Mouse (Mus musculus) limb, embryonic 12.5 days (tissue): ENCODE data around the gene Tspear. TPM values are rescaled to one million over a fixed set of nuclear protein-coding genes. Genes with fewer than 3 reads are reported as not detected.
"Not testable (repeated sequence)": the region's sequence is repeated elsewhere in the genome, so short reads cannot be mapped to it uniquely, and the experiment has no call there.

Experiments used
- ATAC-seq: fragments of 200-750 bp; cut with Nextera tagmentation; 2 replicates; pipeline ENCODE4 v1.8.0; 2017; ENCODE audit warnings: low read depth, moderate TSS enrichment; ENCODE audit not compliant: insufficient number of reproducible peaks, insufficient read depth, low FRiP score, low TSS enrichment
- H3K27ac ChIP-seq: fragments of 300-500 bp; sonication (generic); 2 replicates; pipeline ENCODE4 v1.5.1; 2016; ENCODE audit warnings: mild to moderate bottlenecking, moderate library complexity
- H3K27me3 ChIP-seq: fragments of 300-500 bp; sonication (generic); 2 replicates; pipeline ENCODE4 v1.6.1; 2016; ENCODE audit warnings: mild to moderate bottlenecking, moderate library complexity
- H3K36me3 ChIP-seq: fragments of 300-500 bp; sonication (generic); 2 replicates; pipeline ENCODE4 v1.6.1; 2016; ENCODE audit warnings: mild to moderate bottlenecking, moderate library complexity
- H3K4me1 ChIP-seq: fragments of 300-500 bp; sonication (generic); replicated peaks from 2 replicates; pipeline ENCODE4 v1.6.1; 2016
- H3K4me2 ChIP-seq: fragments of 300-500 bp; sonication (generic); 2 replicates; pipeline ENCODE4 v1.6.1; 2016; ENCODE audit warnings: mild to moderate bottlenecking, moderate library complexity
- H3K4me3 ChIP-seq: fragments of 300-500 bp; sonication (generic); replicated peaks from 2 replicates; pipeline ENCODE4 v1.5.1; 2016; ENCODE audit warnings: mild to moderate bottlenecking
- H3K9ac ChIP-seq: fragments of 300-500 bp; sonication (generic); replicated peaks from 2 replicates; pipeline ENCODE4 v1.6.1; 2016; ENCODE audit warnings: mild to moderate bottlenecking, moderate library complexity
- H3K9me3 ChIP-seq: fragments of 300-500 bp; sonication (generic); 2 replicates; pipeline ENCODE4 v1.6.1; 2016; ENCODE audit warnings: mild to moderate bottlenecking, moderate library complexity
- WGBS: fragments of 180-500 bp; shearing (Covaris S2); methylation state at CpG from one replicate; pipeline ENCODE4 v1.1.7; 2016; 5-methylcytosine and 5-hydroxymethylcytosine counted together
- polyA plus RNA-seq: library from polyadenylated mRNA; unstranded; fragments of >200 nt; fragmentation: Nextera tagmentation; extraction: Ambion mirVana; gene quantifications from 2 replicates; pipeline ENCODE4 v1.2.1, GENCODE M21; 2016

The Tspear gene
- polyA plus RNA-seq, 1 experiment from 2014 or later: 0.50 TPM

GRCm38 (mm10) chr10:77670710-77671109, 15.7 kb upstream of the Tspear start:
- H3K27ac ChIP-seq: no peak overlapping the region
- no peak for ATAC-seq
- peaks cover 8% of the 10 kb centered on the region for H3K27me3 ChIP-seq
- H3K36me3 ChIP-seq: no peaks in the 10 kb centered on the region
- no peak overlapping the region for H3K4me2 ChIP-seq
- 62% methylated on average over 4 of the region's 4 CpGs for WGBS
- H3K4me1 ChIP-seq: peaks cover 26% of the 10 kb centered on the region
- H3K4me3 ChIP-seq: no peak overlapping the region
- no peak overlapping the region for H3K9ac ChIP-seq
- no peaks in the 10 kb centered on the region for H3K9me3 ChIP-seq

- WGBS: 47% methylated on average over 4 of the region's 4 CpGs
- peaks cover 19% of the 10 kb centered on the region for H3K4me1 ChIP-seq
- H3K4me3 ChIP-seq: no peak overlapping the region
- peaks cover 15% of the 10 kb centered on the region for H3K27me3 ChIP-seq
- no peaks in the 10 kb centered on the region for H3K9me3 ChIP-seq
- no peak overlapping the region for H3K9ac ChIP-seq
- H3K4me2 ChIP-seq: no peak overlapping the region
- H3K36me3 ChIP-seq: no peaks in the 10 kb centered on the region
- no peak overlapping the region for H3K27ac ChIP-seq
- ATAC-seq: no peak
Observed at GRCm38 (mm10) chr10:77671519-77671918, 14.8 kb upstream of the Tspear start.

GRCm38 (mm10) chr10:77673765-77674164, 12.6 kb upstream of the Tspear start:
- Histone ChIP-seq H3K36me3 (no peaks in the 10 kb centered on the region), H3K4me3 (no peak overlapping the region), H3K4me1 (peaks cover 36% of the 10 kb centered on the region), H3K9me3 (no peaks in the 10 kb centered on the region), H3K4me2 (no peak overlapping the region), H3K27me3 (peaks cover 36% of the 10 kb centered on the region), H3K9ac (no peak overlapping the region), H3K27ac (no peak overlapping the region)
- ATAC-seq: no peak
- 59% methylated on average over 13 of the region's 13 CpGs for WGBS

- 0 out of 2 replicates have a peak, but pooled peaks have one; percentile 4 for ATAC-seq
- Histone ChIP-seq H3K27ac (peak overlapping the region; percentile 53), H3K9ac (peak overlapping the region; percentile 48), H3K4me1 (peaks cover 50% of the 10 kb centered on the region), H3K36me3 (no peaks in the 10 kb centered on the region), H3K4me3 (peak overlapping the region; percentile 39), H3K4me2 (peak overlapping the region; percentile 82), H3K9me3 (no peaks in the 10 kb centered on the region), H3K27me3 (peaks cover 47% of the 10 kb centered on the region)
- under 1% methylated on average over 35 of the region's 35 CpGs for WGBS
Observed at GRCm38 (mm10) chr10:77677562-77677961, 8.8 kb upstream of the Tspear start.

- H3K4me1 ChIP-seq: peaks cover 50% of the 10 kb centered on the region
- no peak overlapping the region for H3K27ac ChIP-seq
- H3K4me2 ChIP-seq: no peak overlapping the region
- H3K4me3 ChIP-seq: no peak overlapping the region
- no peaks in the 10 kb centered on the region for H3K36me3 ChIP-seq
- H3K27me3 ChIP-seq: peaks cover 53% of the 10 kb centered on the region
- H3K9me3 ChIP-seq: no peaks in the 10 kb centered on the region
- ATAC-seq: no peak
- no peak overlapping the region for H3K9ac ChIP-seq
- 78% methylated on average over 7 of the region's 7 CpGs for WGBS
Observed at GRCm38 (mm10) chr10:77682994-77683393, 3.4 kb upstream of the Tspear start.

- Histone ChIP-seq H3K9ac (no peak overlapping the region), H3K4me1 (peaks cover 42% of the 10 kb centered on the region), H3K4me2 (no peak overlapping the region), H3K27ac (no peak overlapping the region), H3K9me3 (no peaks in the 10 kb centered on the region), H3K4me3 (no peak overlapping the region), H3K27me3 (peaks cover 55% of the 10 kb centered on the region), H3K36me3 (no peaks in the 10 kb centered on the region)
- WGBS: 13% methylated on average over 8 of the region's 8 CpGs
- no peak for ATAC-seq
Observed at GRCm38 (mm10) chr10:77684181-77684580, 2.2 kb upstream of the Tspear start.

- no peak overlapping the region for H3K4me3 ChIP-seq
- no peaks in the 10 kb centered on the region for H3K9me3 ChIP-seq
- no peaks in the 10 kb centered on the region for H3K36me3 ChIP-seq
- no peak overlapping the region for H3K27ac ChIP-seq
- no peak overlapping the region for H3K4me2 ChIP-seq
- H3K27me3 ChIP-seq: peaks cover 58% of the 10 kb centered on the region
- no peak overlapping the region for H3K9ac ChIP-seq
- WGBS: 13% methylated on average over 10 of the region's 10 CpGs
- H3K4me1 ChIP-seq: peaks cover 38% of the 10 kb centered on the region
- ATAC-seq: no peak
Observed at GRCm38 (mm10) chr10:77687021-77687420, 652 bp downstream of the Tspear start.

- H3K36me3 ChIP-seq, H3K9me3 ChIP-seq, H3K27ac ChIP-seq, H3K9ac ChIP-seq, H3K4me2 ChIP-seq, ATAC-seq, H3K4me3 ChIP-seq: not testable (repeated sequence)
- peaks cover 39% of the 10 kb centered on the region for H3K4me1 ChIP-seq
- H3K27me3 ChIP-seq: peaks cover 48% of the 10 kb centered on the region
- WGBS: 64% methylated on average over 3 of the region's 3 CpGs
Observed at GRCm38 (mm10) chr10:77690356-77690807, 4.0 kb downstream of the Tspear start, which contains the start of gene Gm19402. Gm19402 (minus strand) TSS chr10:77690757.

- H3K27ac ChIP-seq: no peak within 1 kb of the TSS
- H3K27me3 ChIP-seq: no peaks in the 10 kb centered on the region
- H3K4me3 ChIP-seq: no peak within 1 kb of the TSS
- no peaks in the 10 kb centered on the region for H3K36me3 ChIP-seq
- no peak for ATAC-seq
- H3K9ac ChIP-seq: no peak within 1 kb of the TSS
- WGBS: 44% methylated on average over 4 of the region's 4 CpGs
- H3K4me1 ChIP-seq: peaks cover 21% of the 10 kb centered on the region
- no peaks in the 10 kb centered on the region for H3K9me3 ChIP-seq
- H3K4me2 ChIP-seq: no peak within 1 kb of the TSS
Observed at GRCm38 (mm10) chr10:77697133-77697532, 10.8 kb downstream of the Tspear start, which contains the start of gene Gm9508. Gm9508 (minus strand) TSS chr10:77697233.

GRCm38 (mm10) chr10:77706326-77706725, 20.0 kb downstream of the Tspear start, which contains the start of gene Gm10272:
Gm10272 (plus strand) TSS chr10:77706626.
- 91% methylated on average over 1 of the region's 1 CpGs for WGBS
- Histone ChIP-seq H3K4me1 (no peaks in the 10 kb centered on the region), H3K36me3 (no peaks in the 10 kb centered on the region), H3K27ac (no peak within 1 kb of the TSS), H3K4me2 (no peak within 1 kb of the TSS), H3K4me3 (no peak within 1 kb of the TSS), H3K27me3 (no peaks in the 10 kb centered on the region), H3K9ac (no peak within 1 kb of the TSS), H3K9me3 (peaks cover 42% of the 10 kb centered on the region)
- no peak for ATAC-seq

- no peak for ATAC-seq
- no peak overlapping the region for H3K4me3 ChIP-seq
- no peak overlapping the region for H3K4me2 ChIP-seq
- no peak overlapping the region for H3K27ac ChIP-seq
- no peak overlapping the region for H3K9ac ChIP-seq
- 70% methylated on average over 3 of the region's 3 CpGs for WGBS
- H3K9me3 ChIP-seq: peaks cover 22% of the 10 kb centered on the region
- no peaks in the 10 kb centered on the region for H3K4me1 ChIP-seq
- H3K36me3 ChIP-seq: no peaks in the 10 kb centered on the region
- H3K27me3 ChIP-seq: no peaks in the 10 kb centered on the region
Observed at GRCm38 (mm10) chr10:77709831-77710230, 23.5 kb downstream of the Tspear start.

GRCm38 (mm10) chr10:77711157-77711556, 24.8 kb downstream of the Tspear start, which contains the start of gene Gm10024:
Gm10024 (plus strand) TSS chr10:77711457.
- H3K4me2 ChIP-seq, H3K27ac ChIP-seq, H3K9ac ChIP-seq, ATAC-seq, H3K4me3 ChIP-seq, H3K36me3 ChIP-seq, H3K4me1 ChIP-seq, H3K27me3 ChIP-seq: not testable (repeated sequence)
- H3K9me3 ChIP-seq: peaks cover 19% of the 10 kb centered on the region
